Mouse (Mus musculus): ENCODE results near the gene Slco1a5. TPM values are rescaled to one million over a fixed set of nuclear protein-coding genes. Genes with fewer than 3 reads are reported as not detected.
"Not testable (repeated sequence)": the region's sequence is repeated elsewhere in the genome, so short reads cannot be mapped to it uniquely, and the experiment has no call there.

The Slco1a5 gene
- polyA plus RNA-seq, 1 experiment from 2014 or later = 0.09 TPM

- Histone ChIP-seq H3K27ac (no peak overlapping the region), H3K4me3 (replicated peaks; ENCODE audit: low read depth, low read length) (no peak overlapping the region), H3K9ac (ENCODE audit: low read depth, low read length) (no peak overlapping the region), H3K36me3 (ENCODE audit: insufficient read depth, low read length) (peaks cover 44% of the 10 kb centered on the region), H3K4me1 (replicated peaks; ENCODE audit: insufficient read depth, low read length) (no peaks in the 10 kb centered on the region), H3K27me3 (ENCODE audit: insufficient read depth, low read length) (no peaks in the 10 kb centered on the region), H3K9me3 (replicated peaks; ENCODE audit: low read length) (no peaks in the 10 kb centered on the region), H3K4me2 (ENCODE audit: low read length) (no peak overlapping the region)
- TF ChIP-seq CTCF (IDR thresholded peaks at IDR 0.05; ENCODE audit: low read depth) = no peak
- no peak for DNase-seq (ENCODE audit: low spot score)
- WGBS = 90% methylated on average over 6 of the region's 6 CpGs
- ATAC-seq (replicated peaks; ENCODE audit: low FRiP score, low read depth) = no peak
These were observed 39.3 kb upstream of the Slco1a5 start for GRCm38 (mm10) chr6:142362036-142362435.

- Histone ChIP-seq H3K4me1 (replicated peaks; ENCODE audit: insufficient read depth, low read length) (no peaks in the 10 kb centered on the region), H3K9me3 (replicated peaks; ENCODE audit: low read length) (no peaks in the 10 kb centered on the region), H3K4me3 (replicated peaks; ENCODE audit: low read depth, low read length) (no peak overlapping the region), H3K4me2 (ENCODE audit: low read length) (no peak overlapping the region), H3K36me3 (ENCODE audit: insufficient read depth, low read length) (peaks cover 56% of the 10 kb centered on the region), H3K9ac (ENCODE audit: low read depth, low read length) (no peak overlapping the region), H3K27ac (no peak overlapping the region), H3K27me3 (ENCODE audit: insufficient read depth, low read length) (no peaks in the 10 kb centered on the region)
- no peak for ATAC-seq (replicated peaks; ENCODE audit: low FRiP score, low read depth)
- TF ChIP-seq CTCF (IDR thresholded peaks at IDR 0.05; ENCODE audit: low read depth) = no peak
- no peak for DNase-seq (ENCODE audit: low spot score)
- WGBS = 81% methylated on average over 7 of the region's 7 CpGs
These were observed 34.3 kb upstream of the Slco1a5 start for GRCm38 (mm10) chr6:142357106-142357505.

- peaks cover 47% of the 10 kb centered on the region for H3K36me3 ChIP-seq (ENCODE audit: insufficient read depth, low read length)
- H3K9ac ChIP-seq (ENCODE audit: low read depth, low read length); H3K27me3 ChIP-seq (ENCODE audit: insufficient read depth, low read length); DNase-seq (ENCODE audit: low spot score); ATAC-seq (replicated peaks; ENCODE audit: low FRiP score, low read depth); H3K4me3 ChIP-seq (replicated peaks; ENCODE audit: low read depth, low read length); H3K4me1 ChIP-seq (replicated peaks; ENCODE audit: insufficient read depth, low read length); H3K4me2 ChIP-seq (ENCODE audit: low read length); H3K9me3 ChIP-seq (replicated peaks; ENCODE audit: low read length); H3K27ac ChIP-seq: not testable (repeated sequence)
- 89% methylated on average over 3 of the region's 3 CpGs for WGBS
These were observed 29.3 kb upstream of the Slco1a5 start for GRCm38 (mm10) chr6:142352099-142352498.

DNA sequence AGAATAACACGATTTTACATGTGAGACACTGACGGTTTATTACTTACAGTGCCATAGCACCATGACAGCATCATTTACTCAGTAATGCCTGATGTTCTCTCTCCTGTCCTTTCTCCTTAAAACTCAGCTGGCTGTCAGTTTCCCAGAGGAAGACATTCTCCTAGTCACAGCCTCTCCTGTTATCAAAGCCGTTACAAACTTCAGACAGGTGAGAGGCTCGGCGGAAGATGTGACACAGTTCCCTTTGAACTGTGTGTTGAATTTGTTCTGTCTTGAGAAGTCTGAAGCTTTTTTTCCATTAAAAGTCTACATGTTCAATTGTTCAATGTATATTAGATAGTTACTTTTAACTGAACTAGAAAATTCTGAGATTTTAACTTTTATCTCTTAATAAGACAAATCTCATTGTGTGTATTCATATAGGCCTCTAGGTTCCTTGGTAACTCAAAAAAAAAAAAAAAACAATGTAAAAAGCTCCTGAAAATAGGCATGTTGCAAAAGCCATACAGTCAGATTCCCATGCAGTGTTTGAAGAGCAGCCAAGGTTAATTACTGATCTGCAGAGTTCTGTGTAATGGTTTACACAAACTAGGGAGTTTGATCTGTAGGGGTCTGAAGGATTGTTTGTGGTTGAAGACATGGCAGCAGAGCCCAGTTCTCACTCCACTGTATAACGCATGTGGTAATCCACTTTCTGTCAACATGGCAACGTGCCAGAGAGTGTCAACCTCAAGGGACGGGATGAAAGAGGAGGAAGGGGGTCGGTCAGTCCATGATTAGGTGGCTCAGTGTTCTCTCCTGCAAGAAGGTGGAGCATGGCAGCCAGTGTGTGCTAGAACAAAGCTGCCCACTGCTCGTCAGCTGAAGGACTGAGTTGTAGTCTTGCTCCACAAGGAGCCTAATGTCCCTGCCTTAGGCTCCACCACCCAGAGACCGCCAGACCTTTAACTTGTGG, 24.9 kb upstream of the Slco1a5 start:
- Histone ChIP-seq H3K36me3 (ENCODE audit: insufficient read depth, low read length) (peaks cover 21% of the 10 kb centered on the region), H3K4me3 (replicated peaks; ENCODE audit: low read depth, low read length) (no peak overlapping the region), H3K9ac (ENCODE audit: low read depth, low read length) (no peak overlapping the region), H3K4me2 (ENCODE audit: low read length) (no peak overlapping the region), H3K27ac (0 out of 2 replicates have a peak overlapping the region, but pooled peaks have one; percentile 25), H3K4me1 (replicated peaks; ENCODE audit: insufficient read depth, low read length) (peaks cover 9% of the 10 kb centered on the region), H3K27me3 (ENCODE audit: insufficient read depth, low read length) (no peaks in the 10 kb centered on the region), H3K9me3 (replicated peaks; ENCODE audit: low read length) (no peaks in the 10 kb centered on the region)
- WGBS = 76% methylated on average over 11 of the region's 11 CpGs
- peak; percentile 3 for DNase-seq (ENCODE audit: low spot score)
- TF ChIP-seq CTCF (IDR thresholded peaks at IDR 0.05; ENCODE audit: low read depth) = no peak
- ATAC-seq (replicated peaks; ENCODE audit: low FRiP score, low read depth) = no peak; the same call in 1 of the 2 replicates

- Histone ChIP-seq H3K4me2 (ENCODE audit: low read length) (peak overlapping the region; percentile 70), H3K36me3 (ENCODE audit: insufficient read depth, low read length) (peaks cover 18% of the 10 kb centered on the region), H3K27me3 (ENCODE audit: insufficient read depth, low read length) (no peaks in the 10 kb centered on the region), H3K9me3 (replicated peaks; ENCODE audit: low read length) (no peaks in the 10 kb centered on the region), H3K4me3 (replicated peaks; ENCODE audit: low read depth, low read length) (peak overlapping the region; percentile 73), H3K27ac (0 out of 2 replicates have a peak overlapping the region, but pooled peaks have one; percentile 6), H3K9ac (ENCODE audit: low read depth, low read length) (peak overlapping the region; percentile 70; the same call in 1 of the 2 replicates), H3K4me1 (replicated peaks; ENCODE audit: insufficient read depth, low read length) (peaks cover 9% of the 10 kb centered on the region)
- TF ChIP-seq CTCF (IDR thresholded peaks at IDR 0.05; ENCODE audit: low read depth) = no peak
- DNase-seq (ENCODE audit: low spot score) (peak; percentile 11), ATAC-seq (replicated peaks; ENCODE audit: low FRiP score, low read depth) (no peak)
- 43% methylated on average over 12 of the region's 12 CpGs for WGBS
These were observed 23.7 kb upstream of the Slco1a5 start for GRCm38 (mm10) chr6:142346181-142347110.

All from kidney, postnatal 0 days (tissue).